Mouse (Mus musculus): ENCODE measurements around the gene Gnmt. TPM values are rescaled to one million over a fixed set of nuclear protein-coding genes. Genes with fewer than 3 reads are reported as not detected.

The Gnmt gene
- polyA plus RNA-seq, 1 experiment from 2014 or later: 0.48 TPM

GRCm38 (mm10) chr17:46741305-46741704 is 12.3 kb upstream of the Gnmt start:
- Histone ChIP-seq H3K27me3 (no peaks in the 10 kb centered on the region), H3K4me1 (replicated peaks) (no peaks in the 10 kb centered on the region), H3K9ac (replicated peaks) (no peak overlapping the region), H3K9me3 (no peaks in the 10 kb centered on the region), H3K4me2 (no peak overlapping the region), H3K36me3 (peaks cover 63% of the 10 kb centered on the region), H3K27ac (no peak overlapping the region), H3K4me3 (replicated peaks) (no peak overlapping the region)
- 92% methylated on average over 6 of the region's 6 CpGs for WGBS
- no peak for ATAC-seq (ENCODE audit: insufficient number of reproducible peaks, insufficient read depth, low FRiP score, low TSS enrichment, low read depth)

GRCm38 (mm10) chr17:46736160-46736559 is 7.2 kb upstream of the Gnmt start:
- peaks cover 40% of the 10 kb centered on the region for H3K36me3 ChIP-seq
- no peak for ATAC-seq (ENCODE audit: insufficient number of reproducible peaks, insufficient read depth, low FRiP score, low TSS enrichment, low read depth)
- no peak overlapping the region for H3K27ac ChIP-seq
- H3K9ac ChIP-seq (replicated peaks): no peak overlapping the region
- WGBS: 61% methylated on average over 10 of the region's 10 CpGs
- H3K4me2 ChIP-seq: no peak overlapping the region
- H3K27me3 ChIP-seq: no peaks in the 10 kb centered on the region
- no peaks in the 10 kb centered on the region for H3K9me3 ChIP-seq
- no peak overlapping the region for H3K4me3 ChIP-seq (replicated peaks)
- H3K4me1 ChIP-seq (replicated peaks): no peaks in the 10 kb centered on the region

- 90% methylated on average over 7 of the region's 7 CpGs for WGBS
- Histone ChIP-seq H3K27ac (no peak overlapping the region), H3K4me2 (no peak overlapping the region), H3K9me3 (no peaks in the 10 kb centered on the region), H3K4me3 (replicated peaks) (no peak overlapping the region), H3K9ac (replicated peaks) (no peak overlapping the region), H3K4me1 (replicated peaks) (no peaks in the 10 kb centered on the region), H3K36me3 (peaks cover 40% of the 10 kb centered on the region), H3K27me3 (peaks cover 3% of the 10 kb centered on the region)
- no peak for ATAC-seq (ENCODE audit: insufficient number of reproducible peaks, insufficient read depth, low FRiP score, low TSS enrichment, low read depth)
These were observed 6.3 kb upstream of the Gnmt start for GRCm38 (mm10) chr17:46735287-46735686.

- Histone ChIP-seq H3K4me3 (replicated peaks) (no peak overlapping the region), H3K36me3 (peaks cover 40% of the 10 kb centered on the region), H3K27me3 (peaks cover 16% of the 10 kb centered on the region), H3K4me2 (no peak overlapping the region), H3K4me1 (replicated peaks) (peaks cover 1% of the 10 kb centered on the region; the same call in 1 of the 2 replicates), H3K27ac (no peak overlapping the region), H3K9ac (replicated peaks) (no peak overlapping the region), H3K9me3 (no peaks in the 10 kb centered on the region)
- no peak for ATAC-seq (ENCODE audit: insufficient number of reproducible peaks, insufficient read depth, low FRiP score, low TSS enrichment, low read depth)
- 88% methylated on average over 3 of the region's 3 CpGs for WGBS
These were observed 5.1 kb upstream of the Gnmt start for GRCm38 (mm10) chr17:46734055-46734454.

GRCm38 (mm10) chr17:46728496-46728895 is 472 bp downstream of the Gnmt start:
- Histone ChIP-seq H3K4me1 (replicated peaks) (peaks cover 8% of the 10 kb centered on the region; the same call in 1 of the 2 replicates), H3K4me2 (peak overlapping the region; percentile 36), H3K27ac (no peak overlapping the region), H3K36me3 (peaks cover 28% of the 10 kb centered on the region), H3K9me3 (no peaks in the 10 kb centered on the region), H3K4me3 (replicated peaks) (peak overlapping the region; percentile 16), H3K27me3 (peaks cover 29% of the 10 kb centered on the region), H3K9ac (replicated peaks) (peak overlapping the region; percentile 44; the same call in 1 of the 2 replicates)
- ATAC-seq (ENCODE audit: insufficient number of reproducible peaks, insufficient read depth, low FRiP score, low TSS enrichment, low read depth): no peak
- WGBS: 46% methylated on average over 11 of the region's 11 CpGs

- H3K27ac ChIP-seq: no peak overlapping the region
- no peak overlapping the region for H3K4me2 ChIP-seq
- H3K4me3 ChIP-seq (replicated peaks): no peak overlapping the region
- peaks cover 8% of the 10 kb centered on the region; the same call in 1 of the 2 replicates for H3K4me1 ChIP-seq (replicated peaks)
- 37% methylated on average over 6 of the region's 6 CpGs for WGBS
- H3K36me3 ChIP-seq: peaks cover 33% of the 10 kb centered on the region
- H3K9me3 ChIP-seq: no peaks in the 10 kb centered on the region
- H3K9ac ChIP-seq (replicated peaks): no peak overlapping the region
- no peak for ATAC-seq (ENCODE audit: insufficient number of reproducible peaks, insufficient read depth, low FRiP score, low TSS enrichment, low read depth)
- peaks cover 29% of the 10 kb centered on the region for H3K27me3 ChIP-seq
These were observed 947 bp downstream of the Gnmt start for GRCm38 (mm10) chr17:46728021-46728420.

- no peak for ATAC-seq (ENCODE audit: insufficient number of reproducible peaks, insufficient read depth, low FRiP score, low TSS enrichment, low read depth)
- H3K9me3 ChIP-seq: no peaks in the 10 kb centered on the region
- 89% methylated on average over 11 of the region's 11 CpGs for WGBS
- peaks cover 39% of the 10 kb centered on the region for H3K36me3 ChIP-seq
- no peak overlapping the region for H3K9ac ChIP-seq (replicated peaks)
- H3K4me1 ChIP-seq (replicated peaks): peaks cover 8% of the 10 kb centered on the region; the same call in 1 of the 2 replicates
- peaks cover 29% of the 10 kb centered on the region for H3K27me3 ChIP-seq
- H3K4me3 ChIP-seq (replicated peaks): no peak overlapping the region
- no peak overlapping the region for H3K4me2 ChIP-seq
- H3K27ac ChIP-seq: no peak overlapping the region
These were observed 1.7 kb downstream of the Gnmt start for GRCm38 (mm10) chr17:46727271-46727670.

- 0 out of 2 replicates have a peak, but pooled peaks have one; percentile 7 for ATAC-seq (ENCODE audit: insufficient number of reproducible peaks, insufficient read depth, low FRiP score, low TSS enrichment, low read depth)
- no peak overlapping the region for H3K4me2 ChIP-seq
- H3K4me3 ChIP-seq (replicated peaks): no peak overlapping the region
- peaks cover 29% of the 10 kb centered on the region for H3K27me3 ChIP-seq
- no peaks in the 10 kb centered on the region for H3K9me3 ChIP-seq
- H3K36me3 ChIP-seq: peaks cover 52% of the 10 kb centered on the region
- H3K27ac ChIP-seq: no peak overlapping the region
- H3K4me1 ChIP-seq (replicated peaks): peaks cover 8% of the 10 kb centered on the region; the same call in 1 of the 2 replicates
- WGBS: 89% methylated on average over 26 of the region's 26 CpGs
- no peak overlapping the region for H3K9ac ChIP-seq (replicated peaks)
These were observed 3.0 kb downstream of the Gnmt start for GRCm38 (mm10) chr17:46725731-46726645.

- Histone ChIP-seq H3K27me3 (peaks cover 26% of the 10 kb centered on the region), H3K36me3 (peaks cover 59% of the 10 kb centered on the region), H3K27ac (no peak overlapping the region), H3K4me2 (no peak overlapping the region), H3K4me3 (replicated peaks) (no peak overlapping the region), H3K9ac (replicated peaks) (no peak overlapping the region), H3K9me3 (no peaks in the 10 kb centered on the region), H3K4me1 (replicated peaks) (peaks cover 8% of the 10 kb centered on the region; the same call in 1 of the 2 replicates)
- 50% methylated on average over 9 of the region's 9 CpGs for WGBS
- ATAC-seq (ENCODE audit: insufficient number of reproducible peaks, insufficient read depth, low FRiP score, low TSS enrichment, low read depth): no peak
These were observed 3.7 kb downstream of the Gnmt start for GRCm38 (mm10) chr17:46725273-46725672.

- Histone ChIP-seq H3K27ac (no peak overlapping the region), H3K27me3 (peaks cover 19% of the 10 kb centered on the region), H3K4me3 (replicated peaks) (no peak overlapping the region), H3K4me1 (replicated peaks) (peaks cover 8% of the 10 kb centered on the region; the same call in 1 of the 2 replicates), H3K9ac (replicated peaks) (no peak overlapping the region), H3K4me2 (no peak overlapping the region), H3K9me3 (no peaks in the 10 kb centered on the region), H3K36me3 (peaks cover 64% of the 10 kb centered on the region)
- no peak for ATAC-seq (ENCODE audit: insufficient number of reproducible peaks, insufficient read depth, low FRiP score, low TSS enrichment, low read depth)
- 79% methylated on average over 20 of the region's 20 CpGs for WGBS
These were observed 4.4 kb downstream of the Gnmt start for GRCm38 (mm10) chr17:46724477-46725084.

GRCm38 (mm10) chr17:46721077-46721476 is 7.9 kb downstream of the Gnmt start:
- Histone ChIP-seq H3K4me1 (replicated peaks) (0 out of 2 replicates have a peak, but pooled peaks cover 3% of the 10 kb centered on the region), H3K27me3 (no peaks in the 10 kb centered on the region), H3K4me2 (no peak overlapping the region), H3K4me3 (replicated peaks) (no peak overlapping the region), H3K27ac (no peak overlapping the region), H3K9ac (replicated peaks) (no peak overlapping the region), H3K36me3 (peaks cover 82% of the 10 kb centered on the region), H3K9me3 (no peaks in the 10 kb centered on the region)
- WGBS: 86% methylated on average over 7 of the region's 7 CpGs
- no peak for ATAC-seq (ENCODE audit: insufficient number of reproducible peaks, insufficient read depth, low FRiP score, low TSS enrichment, low read depth)
